Mouse (Mus musculus): ENCODE results near the gene Col1a1.
A peak's percentile ranks its signal among the peaks of the same experiment; 100 is the strongest.

Gene Col1a1

DNA sequence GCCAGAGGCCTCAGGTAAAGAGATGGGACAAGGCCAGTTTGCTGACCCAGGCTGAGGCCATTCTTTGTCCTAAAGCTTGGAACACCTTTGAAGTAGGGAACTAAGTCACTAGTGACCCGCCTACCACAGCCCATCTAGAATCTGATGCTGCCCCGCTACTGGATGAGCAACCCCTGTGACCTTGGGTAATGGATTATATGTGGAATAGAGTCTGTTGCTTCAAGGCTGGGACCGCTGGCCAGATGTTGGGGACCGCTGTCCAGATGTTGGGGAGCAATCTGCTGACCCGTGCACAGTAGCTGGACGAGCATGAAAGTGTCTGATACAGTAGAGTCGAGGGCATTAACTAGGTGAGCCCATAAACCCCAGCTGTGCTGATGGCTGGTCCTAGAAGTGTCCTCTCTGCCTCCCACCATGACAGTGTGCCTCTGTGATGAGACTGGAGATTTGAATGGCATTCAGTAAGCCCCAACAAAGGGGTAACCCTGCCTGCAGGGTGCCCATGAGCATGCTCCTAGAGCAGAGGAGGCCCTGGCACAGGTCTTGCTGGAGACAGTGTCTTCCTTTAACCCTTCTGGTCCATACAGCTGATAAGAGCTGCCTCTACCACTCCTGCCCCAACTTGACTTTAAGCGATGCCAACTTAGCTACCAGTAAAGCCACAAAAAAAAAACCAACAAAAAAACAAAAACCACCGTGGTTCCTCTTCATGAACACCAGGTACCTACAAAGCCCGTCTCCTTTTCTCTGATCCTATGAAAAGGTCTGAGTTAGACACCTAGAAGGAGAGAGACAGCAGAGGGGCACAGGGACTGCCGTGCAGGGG lies 59.1 kb downstream of the Col1a1 start:
- DNase-seq (ENCODE audit: low read depth, low spot score), result no peak

GRCm38 (mm10) chr11:94996101-94996500 lies 60.1 kb downstream of the Col1a1 start:
- no peak for DNase-seq (ENCODE audit: low read depth, low spot score)

DNA sequence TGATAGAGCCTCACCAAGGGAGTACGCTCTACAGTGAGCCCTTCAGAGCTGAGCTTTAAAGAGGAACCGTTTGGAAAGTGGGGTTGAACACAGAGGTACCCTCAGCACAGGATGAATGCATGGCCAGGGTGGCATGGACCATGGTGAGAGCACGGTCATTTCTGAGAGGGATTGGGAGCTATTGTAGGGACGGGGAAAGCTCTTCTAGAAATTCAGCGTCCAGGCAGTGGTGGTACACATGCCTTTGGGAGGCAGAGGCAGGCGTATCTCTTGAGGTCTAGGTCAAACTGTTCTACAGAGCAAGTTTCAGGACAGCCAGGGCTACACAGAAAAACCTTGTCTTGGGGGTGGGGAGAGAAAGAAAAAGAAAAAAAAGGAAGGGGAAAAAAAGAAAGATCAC lies 61.0 kb downstream of the Col1a1 start:
- DNase-seq (ENCODE audit: low read depth, low spot score), result no peak

DNA sequence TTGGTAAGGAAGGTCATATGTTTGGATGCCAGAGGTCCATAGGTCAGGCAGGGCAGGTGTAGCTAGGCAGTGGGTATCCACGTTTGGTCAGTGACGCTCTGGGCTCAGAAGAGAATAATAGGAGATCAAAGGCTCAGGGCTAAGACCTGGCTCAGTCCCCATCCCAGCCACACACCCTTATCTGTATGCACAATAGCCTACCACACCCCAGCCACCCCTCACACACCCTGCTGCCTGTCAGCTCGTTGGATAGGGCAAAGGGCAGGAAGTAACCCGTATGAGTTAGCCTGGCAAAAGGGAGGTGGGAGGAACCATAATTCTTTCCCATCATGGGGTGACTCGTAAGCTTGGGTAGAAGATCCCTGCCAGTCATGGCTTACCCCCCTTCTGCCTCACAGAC lies 61.6 kb downstream of the Col1a1 start:
- DNase-seq (ENCODE audit: low read depth, low spot score), result no peak

- DNase-seq (ENCODE audit: low read depth, low spot score), result no peak
These were observed 62.1 kb downstream of the Col1a1 start for GRCm38 (mm10) chr11:94998041-94998531.

- no peak for DNase-seq (ENCODE audit: low read depth, low spot score)
These were observed 64.1 kb downstream of the Col1a1 start for GRCm38 (mm10) chr11:95000128-95000527.

DNA sequence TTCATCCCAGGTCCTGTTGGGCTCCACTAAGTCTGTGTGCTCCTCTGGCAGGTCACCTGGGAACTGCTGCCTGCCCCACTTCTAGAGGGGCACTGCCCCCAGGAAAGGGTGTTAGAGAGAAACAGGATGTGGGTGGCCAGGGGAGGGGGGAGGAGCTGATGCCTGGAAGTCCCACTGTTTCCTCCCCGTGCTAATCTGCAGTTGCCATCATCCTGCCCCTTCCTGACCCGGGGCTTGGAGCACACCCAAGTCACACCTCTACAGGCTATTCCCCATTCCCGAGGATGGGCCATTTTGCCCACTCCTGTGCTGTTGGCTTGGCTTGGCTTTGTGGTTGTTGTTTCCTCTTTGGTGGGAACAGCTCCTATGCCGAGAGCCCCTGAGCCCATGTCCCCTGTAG lies 64.5 kb downstream of the Col1a1 start:
- no peak for DNase-seq (ENCODE audit: low read depth, low spot score)

- peak; percentile 88 for DNase-seq (ENCODE audit: low read depth, low spot score)
These were observed 65.0 kb downstream of the Col1a1 start for GRCm38 (mm10) chr11:95001058-95001457.

- no peak for DNase-seq (ENCODE audit: low read depth, low spot score)
These were observed 65.7 kb downstream of the Col1a1 start for GRCm38 (mm10) chr11:95001584-95002347.
